Mouse (Mus musculus): ENCODE measurements around the gene Mxi1. TPM values are rescaled to one million over a fixed set of nuclear protein-coding genes. Genes with fewer than 3 reads are reported as not detected.

Gene Mxi1
- polyA plus RNA-seq, 1 experiment from 2014 or later: 58.9 TPM

DNA sequence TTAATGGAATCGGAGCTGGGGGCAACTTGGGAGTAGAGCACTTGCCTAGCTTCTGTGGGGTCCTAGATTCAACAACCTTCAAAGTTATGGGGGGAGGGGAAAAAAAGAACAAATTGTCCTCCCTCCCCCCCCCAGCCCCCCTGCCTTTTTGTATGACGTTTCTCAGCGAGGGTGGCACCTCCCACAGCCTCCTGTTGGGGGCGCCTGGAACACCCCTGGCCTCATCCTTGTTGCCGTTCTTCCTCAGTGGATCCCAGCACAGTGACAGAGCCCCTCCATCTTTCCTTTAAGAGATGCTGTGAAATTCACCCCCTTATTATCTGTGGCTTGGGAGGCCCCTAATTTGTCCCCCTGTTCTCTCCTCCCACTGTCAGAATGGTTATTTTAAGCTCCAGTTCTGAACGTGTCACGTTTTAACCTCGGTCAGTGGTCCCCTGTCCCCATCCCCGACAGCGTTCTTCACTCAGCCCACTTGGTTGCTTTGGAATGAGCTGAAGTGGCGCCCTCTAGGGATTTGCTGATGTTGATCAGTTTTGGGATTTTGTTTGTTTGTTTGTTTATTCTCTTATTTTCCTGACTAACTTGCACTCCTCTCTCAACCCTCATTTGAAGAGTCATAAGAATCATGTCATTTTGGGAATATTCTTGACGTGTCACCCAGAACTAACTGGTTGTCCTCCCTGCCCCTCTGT is 92.6 kb downstream of the Mxi1 start:
- Histone ChIP-seq H3K4me2 (replicated peaks; ENCODE audit: low read depth) (no peak overlapping the region), H3K9ac (ENCODE audit: low read depth, low read length) (no peak overlapping the region), H3K36me3 (ENCODE audit: control insufficient read depth, insufficient read depth) (no peaks in the 10 kb centered on the region), H3K27me3 (replicated peaks; ENCODE audit: control insufficient read depth, insufficient read depth, low read length) (no peaks in the 10 kb centered on the region), H3K4me1 (replicated peaks; ENCODE audit: control insufficient read depth, insufficient read depth, low read length) (no peaks in the 10 kb centered on the region), H3K4me3 (ENCODE audit: low read depth, low read length) (no peak overlapping the region), H3K27ac (ENCODE audit: low read depth, low read length) (no peak overlapping the region), H3K9me3 (ENCODE audit: control insufficient read depth) (no peaks in the 10 kb centered on the region)
- peak; percentile 28; the same call in 1 of the 2 replicates for TF ChIP-seq CTCF (IDR thresholded peaks at IDR 0.05; ENCODE audit: low read depth)
- ATAC-seq: no peak
- WGBS: 45% methylated on average over 12 of the region's 12 CpGs

DNA sequence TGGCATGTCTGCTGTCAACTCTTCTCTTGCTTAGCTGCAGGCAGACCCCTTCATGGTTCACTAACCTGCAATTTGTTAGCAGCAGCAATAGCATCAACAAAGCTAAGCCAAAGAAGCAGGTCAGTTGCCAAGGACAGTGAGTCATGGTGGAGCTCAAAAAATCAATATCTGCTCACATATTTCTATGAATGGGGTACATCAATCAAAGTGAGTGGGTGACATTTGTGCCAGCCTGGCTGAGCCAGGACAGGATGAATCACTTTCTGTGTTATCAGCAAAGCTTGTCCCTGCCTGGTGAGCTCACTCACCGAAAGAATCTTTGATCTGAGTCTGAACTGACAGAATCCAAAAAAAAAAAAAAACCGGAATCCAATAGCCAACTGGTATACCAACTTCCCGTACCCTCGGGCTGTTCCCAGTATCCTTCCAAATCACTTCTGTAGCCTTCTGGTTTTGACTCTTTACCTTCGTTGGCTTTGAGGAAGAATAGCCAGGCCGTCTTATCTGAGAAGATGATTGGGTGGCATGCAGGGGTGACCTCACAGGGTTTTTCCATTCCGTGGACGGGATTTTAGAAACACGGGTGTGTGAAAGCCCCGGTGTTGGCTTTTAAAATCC is 94.0 kb downstream of the Mxi1 start:
- Histone ChIP-seq H3K9me3 (ENCODE audit: control insufficient read depth) (no peaks in the 10 kb centered on the region), H3K9ac (ENCODE audit: low read depth, low read length) (no peak overlapping the region), H3K4me3 (ENCODE audit: low read depth, low read length) (no peak overlapping the region), H3K36me3 (ENCODE audit: control insufficient read depth, insufficient read depth) (no peaks in the 10 kb centered on the region), H3K27ac (ENCODE audit: low read depth, low read length) (no peak overlapping the region), H3K4me1 (replicated peaks; ENCODE audit: control insufficient read depth, insufficient read depth, low read length) (no peaks in the 10 kb centered on the region), H3K4me2 (replicated peaks; ENCODE audit: low read depth) (no peak overlapping the region), H3K27me3 (replicated peaks; ENCODE audit: control insufficient read depth, insufficient read depth, low read length) (no peaks in the 10 kb centered on the region)
- no peak for TF ChIP-seq CTCF (IDR thresholded peaks at IDR 0.05; ENCODE audit: low read depth)
- 93% methylated on average over 10 of the region's 10 CpGs for WGBS
- ATAC-seq: no peak

DNA sequence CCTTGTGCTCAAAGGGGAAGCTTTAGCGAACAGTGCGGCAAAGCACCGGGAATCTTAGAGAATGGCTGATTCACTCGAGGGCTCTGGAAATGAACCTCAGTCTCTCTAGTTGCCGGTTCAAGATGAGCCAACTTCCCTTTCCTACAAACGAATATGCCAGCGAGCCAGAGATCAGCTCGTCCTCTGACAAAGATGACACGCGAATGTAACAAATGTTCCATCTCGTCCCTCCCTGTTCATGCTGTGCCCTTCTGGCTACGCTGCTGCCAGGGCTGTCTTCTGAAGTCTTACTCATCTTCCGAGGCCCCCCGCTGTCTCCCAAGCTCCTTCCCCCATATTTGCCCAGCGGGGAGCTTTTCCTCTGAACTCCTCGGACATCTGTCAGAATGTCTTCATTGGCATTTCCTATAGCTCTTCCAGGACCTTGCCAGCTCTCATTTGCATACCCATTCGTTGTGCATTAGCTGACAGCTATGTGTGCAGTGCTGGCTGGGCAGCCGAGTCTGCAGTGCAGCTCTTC is 94.6 kb downstream of the Mxi1 start:
- H3K27ac ChIP-seq (ENCODE audit: low read depth, low read length): no peak overlapping the region; the same call in 1 of the 2 replicates
- no peak for TF ChIP-seq CTCF (IDR thresholded peaks at IDR 0.05; ENCODE audit: low read depth)
- H3K9ac ChIP-seq (ENCODE audit: low read depth, low read length): no peak overlapping the region
- H3K27me3 ChIP-seq (replicated peaks; ENCODE audit: control insufficient read depth, insufficient read depth, low read length): no peaks in the 10 kb centered on the region
- no peaks in the 10 kb centered on the region for H3K36me3 ChIP-seq (ENCODE audit: control insufficient read depth, insufficient read depth)
- H3K4me3 ChIP-seq (ENCODE audit: low read depth, low read length): no peak overlapping the region
- WGBS: 90% methylated on average over 18 of the region's 18 CpGs
- no peak overlapping the region for H3K4me2 ChIP-seq (replicated peaks; ENCODE audit: low read depth)
- H3K9me3 ChIP-seq (ENCODE audit: control insufficient read depth): no peaks in the 10 kb centered on the region
- no peaks in the 10 kb centered on the region for H3K4me1 ChIP-seq (replicated peaks; ENCODE audit: control insufficient read depth, insufficient read depth, low read length)
- no peak for ATAC-seq

DNA sequence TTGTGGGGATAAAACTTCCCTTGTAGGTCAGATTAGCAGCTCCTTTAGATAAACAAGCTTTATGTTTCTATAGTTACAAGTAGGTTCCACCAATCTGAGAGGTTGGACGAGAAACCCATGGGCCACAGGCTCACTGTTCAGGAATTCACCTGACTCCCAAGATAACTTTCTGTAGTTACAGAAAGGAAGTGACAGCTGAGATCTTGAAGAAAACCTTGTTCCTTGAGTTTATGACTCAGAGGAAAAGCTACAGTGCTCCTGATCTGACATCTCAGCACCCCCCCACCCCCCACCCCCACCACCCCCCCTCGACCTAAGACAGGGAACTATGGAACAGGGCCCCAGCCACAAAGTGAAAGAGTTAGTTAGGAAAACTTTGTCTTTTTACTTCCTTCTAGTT is 95.5 kb downstream of the Mxi1 start:
- ATAC-seq: peak; percentile 63
- TF ChIP-seq CTCF (IDR thresholded peaks at IDR 0.05; ENCODE audit: low read depth): no peak
- H3K27ac ChIP-seq (ENCODE audit: low read depth, low read length): no peak overlapping the region
- H3K9ac ChIP-seq (ENCODE audit: low read depth, low read length): no peak overlapping the region
- H3K4me1 ChIP-seq (replicated peaks; ENCODE audit: control insufficient read depth, insufficient read depth, low read length): no peaks in the 10 kb centered on the region
- no peaks in the 10 kb centered on the region for H3K27me3 ChIP-seq (replicated peaks; ENCODE audit: control insufficient read depth, insufficient read depth, low read length)
- WGBS: 33% methylated on average over 2 of the region's 2 CpGs
- no peaks in the 10 kb centered on the region for H3K9me3 ChIP-seq (ENCODE audit: control insufficient read depth)
- no peaks in the 10 kb centered on the region for H3K36me3 ChIP-seq (ENCODE audit: control insufficient read depth, insufficient read depth)
- no peak overlapping the region for H3K4me2 ChIP-seq (replicated peaks; ENCODE audit: low read depth)
- no peak overlapping the region for H3K4me3 ChIP-seq (ENCODE audit: low read depth, low read length)

DNA sequence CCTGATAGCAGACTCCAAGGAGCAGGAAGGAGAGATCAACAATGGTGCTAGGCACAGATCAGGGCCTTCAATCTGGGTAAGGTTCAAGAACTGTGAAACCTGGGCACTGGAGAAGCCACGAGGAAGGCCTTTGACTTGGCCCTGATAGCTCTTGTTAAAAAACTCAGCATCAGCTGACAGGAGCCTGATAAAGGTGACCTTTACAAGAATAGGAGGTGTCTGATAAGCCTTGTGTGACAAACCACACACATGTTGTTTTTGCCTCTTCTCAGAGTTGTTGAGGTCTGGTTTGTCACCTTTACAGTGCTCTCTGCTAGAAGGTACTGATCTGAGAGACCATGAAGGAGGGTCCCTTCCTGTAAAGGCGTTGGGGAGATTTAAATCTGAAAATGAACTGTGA is 97.0 kb downstream of the Mxi1 start:
- Histone ChIP-seq H3K4me1 (replicated peaks; ENCODE audit: control insufficient read depth, insufficient read depth, low read length) (no peaks in the 10 kb centered on the region), H3K9ac (ENCODE audit: low read depth, low read length) (no peak overlapping the region), H3K9me3 (ENCODE audit: control insufficient read depth) (no peaks in the 10 kb centered on the region), H3K4me3 (ENCODE audit: low read depth, low read length) (no peak overlapping the region), H3K27ac (ENCODE audit: low read depth, low read length) (0 out of 2 replicates have a peak overlapping the region, but pooled peaks have one; percentile 46), H3K36me3 (ENCODE audit: control insufficient read depth, insufficient read depth) (no peaks in the 10 kb centered on the region), H3K27me3 (replicated peaks; ENCODE audit: control insufficient read depth, insufficient read depth, low read length) (no peaks in the 10 kb centered on the region), H3K4me2 (replicated peaks; ENCODE audit: low read depth) (no peak overlapping the region)
- 58% methylated on average over 2 of the region's 2 CpGs for WGBS
- no peak for ATAC-seq
- no peak for TF ChIP-seq CTCF (IDR thresholded peaks at IDR 0.05; ENCODE audit: low read depth)

DNA sequence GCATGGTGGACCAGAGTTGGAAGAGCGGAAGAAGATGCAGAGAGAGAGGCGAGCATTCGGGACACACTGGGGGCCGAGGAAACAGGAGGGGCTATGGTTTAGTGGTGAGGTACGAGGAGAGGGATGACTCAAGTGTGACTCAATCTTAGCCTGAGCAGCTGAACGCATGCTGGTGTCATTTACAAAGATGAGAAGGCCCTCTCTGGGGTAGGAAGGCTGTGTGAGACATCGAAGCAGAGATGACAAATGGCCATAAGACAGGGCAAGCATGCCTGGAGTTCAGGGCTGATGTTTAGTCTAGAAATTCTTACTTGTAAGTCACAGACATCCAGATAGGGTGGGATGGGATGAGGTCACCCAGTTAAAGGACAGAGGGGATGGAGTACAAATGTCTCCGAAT is 98.1 kb downstream of the Mxi1 start:
- no peak for ATAC-seq
- no peak for TF ChIP-seq CTCF (IDR thresholded peaks at IDR 0.05; ENCODE audit: low read depth)
- H3K27ac ChIP-seq (ENCODE audit: low read depth, low read length): no peak overlapping the region
- H3K9me3 ChIP-seq (ENCODE audit: control insufficient read depth): no peaks in the 10 kb centered on the region
- 68% methylated on average over 8 of the region's 8 CpGs for WGBS
- no peak overlapping the region for H3K9ac ChIP-seq (ENCODE audit: low read depth, low read length)
- no peaks in the 10 kb centered on the region for H3K36me3 ChIP-seq (ENCODE audit: control insufficient read depth, insufficient read depth)
- H3K4me2 ChIP-seq (replicated peaks; ENCODE audit: low read depth): no peak overlapping the region
- no peaks in the 10 kb centered on the region for H3K27me3 ChIP-seq (replicated peaks; ENCODE audit: control insufficient read depth, insufficient read depth, low read length)
- H3K4me1 ChIP-seq (replicated peaks; ENCODE audit: control insufficient read depth, insufficient read depth, low read length): no peaks in the 10 kb centered on the region
- H3K4me3 ChIP-seq (ENCODE audit: low read depth, low read length): no peak overlapping the region

Measured in intestine, postnatal 0 days (tissue).